Mouse (Mus musculus): ENCODE data around the gene Cacnb4.

Cacnb4 gene

DNA sequence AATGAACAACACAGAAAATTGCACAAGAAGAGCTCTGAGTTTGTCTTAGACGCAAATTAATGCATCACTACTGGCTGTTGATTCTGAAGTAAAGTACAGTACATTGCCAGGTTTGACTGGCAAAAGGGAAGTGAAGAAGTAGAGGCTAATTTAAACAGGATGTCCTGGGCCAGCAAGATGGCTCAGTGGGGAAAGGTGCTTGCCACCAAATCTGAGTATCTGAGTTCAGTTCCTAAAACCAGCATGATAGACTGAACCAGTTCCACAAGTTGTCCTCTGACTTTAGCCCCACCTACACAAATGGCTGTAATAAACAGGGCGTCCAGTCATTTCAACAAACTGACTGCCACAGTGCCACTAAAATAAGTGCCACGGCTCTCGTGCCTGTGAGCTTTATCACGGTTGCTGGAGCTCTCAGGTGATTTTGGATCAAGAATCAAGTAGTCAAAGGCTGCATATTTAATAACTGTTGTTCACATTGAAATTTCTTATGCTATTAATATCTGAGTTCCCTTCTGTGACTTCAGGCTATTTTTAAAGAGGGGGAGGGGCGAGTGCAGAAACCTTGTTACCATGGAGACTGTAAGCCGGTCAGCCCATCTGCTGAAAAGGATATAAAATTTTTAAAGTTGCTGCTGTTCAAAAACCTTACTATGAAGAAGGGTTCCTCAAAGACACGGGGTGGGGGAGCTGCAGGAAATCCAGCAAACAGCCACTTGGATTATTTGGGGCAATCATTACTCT lies 29.2 kb downstream of the Cacnb4 start:
- DNase-seq (ENCODE audit: low spot score), result no peak

DNA sequence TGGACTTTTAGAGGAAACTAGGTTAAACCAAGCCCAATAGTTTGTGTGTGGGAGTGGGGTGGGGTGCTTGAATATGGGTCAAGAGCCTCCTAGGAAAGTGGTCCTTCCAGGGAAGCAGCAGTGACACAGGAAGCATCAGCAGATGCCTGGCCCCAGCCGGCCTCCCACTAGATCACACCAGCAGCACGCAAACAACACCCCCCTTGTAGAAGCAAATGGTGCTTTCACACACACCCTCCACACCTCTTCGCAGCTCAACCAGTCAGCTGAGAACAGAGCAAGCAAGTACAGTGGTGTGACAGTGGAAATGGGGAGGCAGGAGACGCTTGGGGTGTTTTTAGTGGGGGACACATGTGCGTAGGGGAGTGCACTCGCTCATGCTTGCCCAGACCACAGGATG lies 33.0 kb downstream of the Cacnb4 start:
- no peak for DNase-seq (ENCODE audit: low spot score)

DNA sequence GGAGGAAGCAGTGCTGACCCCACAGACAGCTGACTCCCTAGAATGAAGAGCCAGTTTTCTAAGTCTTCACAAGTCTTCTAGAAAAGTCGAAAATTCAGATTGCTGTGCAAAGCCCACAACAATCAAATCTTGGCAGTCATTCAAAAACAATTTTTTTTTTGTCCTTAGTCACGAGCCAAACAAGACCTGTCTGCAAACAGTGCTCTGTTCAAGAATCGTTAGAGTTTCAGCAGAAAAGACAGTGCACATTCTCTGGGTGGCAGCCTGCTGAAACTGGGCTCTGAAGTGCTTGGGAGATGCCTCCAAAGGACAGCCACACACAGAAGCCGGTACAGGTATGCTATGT lies 37.1 kb downstream of the Cacnb4 start:
- no peak for DNase-seq (ENCODE audit: low spot score)

DNA sequence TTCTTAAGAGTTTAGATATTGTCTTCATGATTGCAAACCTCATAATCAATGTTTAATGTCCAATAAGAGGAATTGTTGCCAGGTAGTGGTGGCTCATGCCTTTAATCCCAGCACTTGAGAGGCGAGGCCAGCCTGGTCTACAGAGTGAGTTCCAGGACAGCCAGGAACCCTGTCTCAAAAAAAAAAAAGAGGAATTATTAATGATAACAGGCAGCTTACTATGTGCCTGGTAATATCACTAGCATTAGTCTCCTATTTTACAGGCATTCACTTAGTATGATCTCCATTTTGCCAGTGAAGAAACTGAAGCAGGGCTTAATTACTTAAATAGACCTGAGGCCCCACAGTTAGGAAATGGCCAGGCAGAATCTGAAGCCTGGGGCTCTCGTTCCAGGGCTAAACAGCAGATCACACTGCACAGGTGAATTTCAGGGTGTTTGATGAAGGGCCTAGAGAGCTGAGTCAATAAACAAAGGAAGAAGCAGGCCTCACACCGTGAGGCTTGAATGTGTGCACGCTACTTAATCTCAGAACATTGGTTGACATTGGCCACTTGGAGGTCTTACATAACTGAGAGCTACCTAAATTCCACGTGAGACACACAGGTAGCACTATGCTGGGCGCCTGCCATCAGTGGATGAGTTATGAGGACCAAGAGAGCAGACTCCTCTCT lies 37.6 kb downstream of the Cacnb4 start:
- no peak for DNase-seq (ENCODE audit: low spot score)

DNA sequence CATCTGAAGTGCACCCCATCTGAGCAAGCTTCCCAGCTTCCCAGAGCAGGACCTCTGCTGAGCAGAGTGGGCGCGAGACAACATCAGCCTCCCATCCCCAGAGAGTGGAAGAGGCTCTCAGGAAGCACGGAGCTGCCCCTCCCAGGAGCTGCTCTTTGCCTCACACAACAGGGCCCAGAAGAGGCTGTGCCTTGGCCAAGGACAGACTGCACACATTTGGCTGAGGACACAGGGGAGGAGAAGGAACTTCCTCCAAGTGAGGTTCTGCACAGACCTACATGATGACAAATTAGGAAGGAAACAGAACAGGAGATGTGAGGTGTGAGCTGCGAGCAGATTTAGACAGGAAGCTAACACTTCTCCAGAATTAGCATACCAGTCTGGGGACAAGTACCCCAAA lies 38.4 kb downstream of the Cacnb4 start:
- no peak for DNase-seq (ENCODE audit: low spot score)

DNA sequence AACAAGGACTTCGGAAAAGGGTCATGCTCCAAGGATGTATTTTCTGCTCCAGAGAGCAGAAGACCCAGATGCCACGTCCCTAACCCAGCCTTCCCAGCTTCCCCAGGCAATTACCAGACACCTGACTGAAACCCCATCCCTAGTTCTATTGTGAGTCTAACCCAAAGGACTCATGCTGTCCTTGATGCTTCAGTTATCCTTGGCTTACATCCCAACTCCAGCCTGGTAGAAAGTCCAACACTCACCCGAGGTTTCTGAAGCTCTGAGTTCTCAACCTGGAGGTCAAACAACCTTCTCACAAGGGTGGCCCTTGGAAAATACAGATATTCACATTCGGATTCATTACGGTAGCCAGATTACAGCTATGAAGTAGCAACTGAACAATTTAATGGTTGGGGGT lies 40.6 kb downstream of the Cacnb4 start:
- no peak for DNase-seq (ENCODE audit: low spot score)

DNA sequence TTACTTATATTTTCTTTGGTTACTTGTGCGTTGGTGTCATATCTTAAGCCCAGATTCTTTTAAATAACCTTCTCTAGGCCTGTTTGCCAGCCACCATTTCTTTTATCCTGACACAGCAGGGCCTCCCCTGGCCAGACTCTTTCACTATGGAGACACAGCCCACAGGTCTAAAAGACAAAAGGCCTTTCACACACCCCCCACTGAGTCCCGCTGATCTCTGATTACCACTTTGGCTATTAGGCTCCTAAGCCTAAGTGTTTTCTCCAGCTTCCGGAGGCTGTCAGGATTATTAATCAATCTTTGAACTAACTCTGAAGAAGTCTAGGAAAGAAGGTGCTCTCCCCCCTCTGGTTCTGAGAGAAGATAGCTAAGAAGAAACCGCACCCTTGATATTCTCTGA lies 41.3 kb downstream of the Cacnb4 start:
- no peak for DNase-seq (ENCODE audit: low spot score)

DNA sequence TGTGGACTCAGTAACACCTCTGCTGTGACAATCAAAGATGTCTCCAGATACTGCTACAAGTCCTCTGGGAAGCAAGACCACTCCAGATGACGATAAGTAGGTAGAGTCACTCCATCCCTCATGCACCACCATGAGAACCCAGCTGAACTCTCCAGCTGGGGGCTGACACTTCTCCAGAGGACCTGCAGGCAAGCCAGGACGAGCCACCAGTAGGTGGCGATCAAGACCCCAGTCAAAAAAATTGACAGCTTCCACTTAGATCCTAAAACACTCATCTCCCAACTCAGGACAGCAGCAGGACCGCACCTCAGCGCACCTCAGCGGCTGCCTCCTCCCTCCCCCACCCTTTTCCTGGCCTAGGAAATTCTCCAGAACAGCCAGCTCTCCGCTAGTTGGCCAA lies 43.8 kb downstream of the Cacnb4 start:
- peak; percentile 8 for DNase-seq (ENCODE audit: low spot score)

DNA sequence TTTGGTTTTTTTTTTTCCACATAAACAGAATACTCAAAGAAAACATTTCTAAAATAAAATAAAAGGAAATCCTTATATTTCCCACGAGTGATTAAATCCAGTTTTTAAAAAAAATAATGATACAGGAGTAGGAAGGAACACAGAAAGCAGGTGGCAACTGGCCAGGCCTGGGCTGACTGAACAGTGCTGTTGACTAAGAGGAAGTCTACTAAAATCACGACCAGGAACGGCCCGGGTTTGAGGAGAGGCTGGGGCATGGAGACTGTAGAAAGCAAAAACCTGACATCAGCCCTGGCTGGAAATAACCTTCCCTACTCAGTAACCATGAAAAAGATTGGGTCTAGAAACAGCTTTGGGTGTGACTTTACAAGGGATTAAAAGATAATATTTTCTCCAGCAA lies 48.4 kb downstream of the Cacnb4 start:
- no peak for DNase-seq (ENCODE audit: low spot score)

DNA sequence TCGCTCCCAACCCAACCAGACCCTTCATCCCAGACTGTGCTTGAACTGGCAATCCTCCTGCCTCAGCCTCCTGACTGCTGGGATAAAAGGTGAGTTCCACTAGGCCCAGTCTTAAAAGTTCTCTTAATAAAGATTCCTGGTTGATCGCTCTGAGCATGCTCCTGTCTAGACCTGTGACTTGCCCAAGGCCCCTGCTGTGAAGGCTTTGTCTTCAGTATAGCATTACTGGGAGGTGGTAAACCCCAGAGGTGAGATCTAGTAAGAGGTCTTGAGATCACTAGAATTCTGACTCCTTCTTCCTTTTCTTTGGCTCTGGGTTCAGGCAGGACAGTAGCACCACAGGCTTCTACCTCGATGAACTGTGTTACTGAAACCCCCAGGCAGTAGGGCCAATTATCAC lies 50.4 kb downstream of the Cacnb4 start:
- DNase-seq (ENCODE audit: low spot score), result no peak

DNA sequence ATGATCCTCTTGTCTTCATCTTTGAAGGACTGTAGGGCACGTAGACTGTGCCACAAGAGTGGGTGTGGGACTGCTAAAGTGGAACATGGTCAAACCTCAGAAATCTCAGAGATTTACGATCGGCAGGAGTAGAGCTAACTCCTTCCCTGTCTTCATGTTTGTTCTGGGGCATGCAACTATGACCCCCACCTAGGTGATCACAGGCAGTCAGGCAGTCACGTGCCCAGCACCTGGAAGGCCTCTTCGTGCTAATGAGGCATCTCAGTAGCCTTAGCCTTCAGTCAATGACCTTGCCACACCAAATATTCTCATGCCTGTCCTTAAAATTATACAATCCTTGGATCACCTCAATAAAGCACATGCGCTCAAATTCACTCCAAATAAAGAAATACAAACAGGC lies 50.9 kb downstream of the Cacnb4 start:
- no peak for DNase-seq (ENCODE audit: low spot score)

DNA sequence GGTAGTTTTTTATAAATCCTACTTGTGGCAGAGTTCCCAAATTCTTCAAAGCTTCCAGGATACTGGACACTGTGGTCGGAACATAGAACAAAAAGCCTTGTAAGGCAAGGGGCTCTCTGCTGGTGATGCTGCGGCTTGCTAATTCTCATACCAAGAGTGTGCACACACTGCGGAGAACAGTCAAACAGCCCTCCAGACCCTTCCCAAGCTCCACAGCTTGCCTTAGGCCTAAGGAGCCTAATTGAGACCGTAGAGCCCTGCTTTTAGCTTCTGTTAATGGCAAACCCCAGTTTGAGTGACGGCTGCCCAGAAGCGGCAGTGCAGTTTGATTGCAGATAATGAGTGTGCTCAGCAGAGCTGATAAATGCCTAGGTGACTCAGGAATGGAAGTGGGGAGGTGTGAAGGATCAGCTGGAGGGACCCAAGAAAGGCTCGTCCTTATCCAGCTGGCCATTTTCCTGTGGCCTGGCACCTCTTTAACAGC lies 52.7 kb downstream of the Cacnb4 start:
- no peak for DNase-seq (ENCODE audit: low spot score)

DNA sequence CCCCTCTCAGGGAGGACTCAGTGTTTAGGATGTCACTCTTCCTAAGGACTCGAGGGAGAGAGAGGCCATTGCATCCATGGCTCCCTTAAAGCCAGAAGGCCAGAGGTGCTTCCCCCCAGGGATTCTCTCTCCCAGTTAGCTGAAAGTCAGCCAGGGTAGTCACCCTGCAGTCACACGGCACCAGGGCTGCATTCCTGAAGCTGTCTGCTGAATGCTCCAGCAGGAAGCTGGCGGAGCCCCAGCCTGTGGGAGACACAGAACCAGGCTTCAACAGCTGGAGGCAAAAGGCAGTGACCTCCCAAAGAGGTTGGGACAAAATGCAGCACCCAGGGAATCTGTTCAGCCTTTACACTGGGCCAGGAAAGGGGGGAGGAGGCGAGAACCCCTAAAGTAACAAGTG lies 53.2 kb downstream of the Cacnb4 start:
- DNase-seq (ENCODE audit: low spot score), result no peak

DNA sequence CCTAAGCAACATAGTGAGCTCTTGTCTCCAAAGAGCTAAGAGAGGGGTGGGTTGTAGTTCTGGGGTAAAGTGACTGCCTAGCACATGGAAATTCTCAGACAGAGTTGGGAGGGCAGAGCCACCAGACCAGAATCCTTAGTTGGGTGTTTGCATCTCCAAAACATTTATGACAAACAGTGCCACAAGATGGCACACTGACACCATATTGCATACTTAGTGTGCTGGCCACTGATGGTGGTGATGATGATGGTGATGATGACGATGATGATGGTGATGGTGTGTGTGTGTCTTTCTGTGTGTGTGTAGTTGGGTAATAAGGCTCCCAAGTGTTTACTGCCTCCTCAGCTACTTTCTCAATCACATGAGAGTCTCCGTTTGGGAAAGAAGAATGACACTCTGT lies 54.0 kb downstream of the Cacnb4 start:
- no peak for DNase-seq (ENCODE audit: low spot score)

DNA sequence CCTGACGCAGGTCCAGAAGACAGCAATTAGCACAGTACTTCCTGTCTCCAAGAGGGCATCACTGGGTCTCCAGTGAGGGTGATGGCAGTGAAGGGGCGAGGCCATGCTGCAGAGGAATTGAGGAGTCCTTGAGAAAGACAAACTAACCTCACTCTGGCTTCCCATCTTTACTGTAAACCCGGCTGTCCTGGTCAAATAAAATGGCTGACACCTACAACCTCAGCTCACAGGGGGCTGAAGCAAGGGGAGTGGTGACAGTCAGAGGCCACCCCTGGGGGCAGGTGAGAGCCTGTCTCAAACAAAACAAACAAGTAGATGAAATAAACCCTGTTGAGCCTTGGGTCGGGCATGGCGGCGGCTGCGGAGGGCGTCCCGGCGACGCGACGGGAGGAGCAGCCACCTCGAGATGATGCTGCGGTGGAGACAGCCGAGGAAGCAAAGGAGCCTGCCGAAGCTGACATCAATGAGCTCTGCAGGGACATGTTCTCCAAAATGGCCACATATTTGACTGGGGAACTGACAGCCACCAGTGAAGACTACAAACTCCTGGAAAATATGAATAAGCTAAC lies 57.1 kb downstream of the Cacnb4 start:
- no peak for DNase-seq (ENCODE audit: low spot score)

DNA sequence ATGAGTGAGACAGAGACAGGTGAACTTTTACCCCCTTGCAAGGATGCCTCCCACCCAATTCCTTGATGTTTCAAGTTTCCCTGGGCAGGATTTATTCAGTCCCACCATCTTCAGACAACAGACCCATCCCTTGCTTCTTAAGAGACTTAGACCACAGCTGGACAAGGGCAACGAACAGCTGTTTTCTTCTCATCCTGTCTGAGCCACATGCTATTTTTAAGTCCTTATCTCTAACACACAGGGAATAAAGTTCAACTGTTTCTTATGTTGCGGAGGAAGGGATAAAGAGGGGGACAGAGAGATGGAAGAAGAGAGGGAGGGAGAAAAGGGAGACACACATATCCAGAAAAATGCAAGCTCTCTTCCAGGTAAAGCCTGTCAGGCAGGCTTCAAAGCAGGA lies 57.8 kb downstream of the Cacnb4 start:
- DNase-seq (ENCODE audit: low spot score), result no peak

DNA sequence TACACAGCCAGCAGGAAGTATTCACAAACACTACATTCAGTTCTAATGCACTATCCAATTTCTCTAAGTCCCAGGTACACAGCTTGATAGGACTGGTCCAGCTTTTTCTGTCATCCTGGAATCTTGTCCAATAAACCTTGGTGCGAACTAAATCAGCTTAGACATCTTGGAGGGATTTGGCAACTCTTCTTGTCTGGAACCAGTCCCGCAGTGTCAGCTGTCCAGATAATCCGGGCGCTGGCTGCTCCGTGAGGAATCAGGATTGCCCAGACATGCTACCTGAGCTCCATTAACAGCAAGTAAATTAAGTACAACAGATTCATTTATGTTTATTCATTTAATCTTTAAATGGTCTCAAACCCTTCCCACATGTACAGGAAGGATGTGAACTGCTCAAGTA lies 61.2 kb downstream of the Cacnb4 start:
- no peak for DNase-seq (ENCODE audit: low spot score)

DNA sequence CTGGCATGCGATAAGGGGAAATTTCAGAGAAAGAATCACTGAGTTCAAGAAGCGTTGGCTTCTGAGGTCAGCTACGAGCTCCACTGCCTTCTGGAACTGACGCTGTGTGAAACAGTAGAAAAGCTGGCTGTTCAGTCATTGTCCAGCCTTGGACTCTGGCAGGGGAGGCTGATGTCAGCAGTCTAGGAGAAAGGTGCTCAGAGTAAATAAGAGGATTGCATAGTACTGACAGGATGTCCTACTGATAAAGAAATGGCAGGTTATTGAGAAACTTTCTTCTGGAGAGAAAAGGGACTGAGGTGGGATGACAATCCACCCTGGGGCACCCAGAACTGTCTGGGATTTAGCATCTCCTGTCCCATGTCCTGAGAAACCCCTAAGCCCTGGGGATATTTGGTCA lies 62.7 kb downstream of the Cacnb4 start:
- no peak for DNase-seq (ENCODE audit: low spot score)

DNA sequence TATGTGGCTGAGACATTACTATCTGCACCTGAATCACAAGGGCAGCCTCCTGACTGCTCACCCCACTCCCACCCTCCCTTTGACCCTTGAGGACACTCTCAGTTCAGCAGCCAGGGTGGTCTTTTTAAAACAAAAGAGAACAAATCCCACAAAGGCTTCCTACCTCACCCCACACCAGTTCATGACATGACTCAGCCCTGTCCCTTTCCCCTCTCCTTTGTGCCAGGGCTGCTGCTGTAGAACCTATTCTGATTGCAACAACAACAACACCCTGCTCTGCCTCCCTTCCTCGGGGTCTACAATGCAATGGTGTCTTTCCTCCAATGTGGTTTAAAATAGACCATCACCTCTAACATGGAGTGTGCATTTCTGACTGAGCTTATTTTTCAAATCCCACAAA lies 67.1 kb downstream of the Cacnb4 start:
- DNase-seq (ENCODE audit: low spot score), result no peak

DNA sequence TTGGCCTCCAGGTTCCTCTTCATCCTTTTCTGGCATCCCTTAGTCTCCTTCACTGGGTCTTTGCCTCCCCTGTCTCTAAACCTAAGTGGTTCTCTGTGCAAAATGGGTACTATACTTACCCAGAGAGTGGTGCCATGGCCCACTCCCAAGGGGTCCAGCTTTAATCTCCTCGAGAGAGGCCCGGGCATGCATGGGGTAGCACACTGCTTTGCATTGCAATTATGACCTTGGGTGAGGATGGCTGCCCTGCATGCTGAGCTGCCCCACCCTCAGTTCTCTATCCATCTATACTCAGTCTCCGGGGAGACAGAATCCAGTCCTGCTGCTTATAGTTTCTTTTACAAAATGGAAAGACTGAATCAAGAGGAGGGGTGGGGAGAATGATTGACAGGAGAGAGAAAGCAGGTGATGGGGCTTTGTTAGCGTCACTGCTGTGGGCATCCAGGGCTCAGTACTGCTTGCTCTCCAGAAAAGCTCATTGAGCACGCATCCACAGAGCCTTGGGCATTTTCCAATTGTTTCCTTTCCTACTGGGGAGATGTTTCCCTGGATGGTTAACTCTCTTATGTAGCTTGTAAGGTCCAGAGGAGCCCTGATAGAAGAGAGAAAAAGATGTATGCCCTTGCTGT lies 68.7 kb downstream of the Cacnb4 start:
- no peak for DNase-seq (ENCODE audit: low spot score)

DNA sequence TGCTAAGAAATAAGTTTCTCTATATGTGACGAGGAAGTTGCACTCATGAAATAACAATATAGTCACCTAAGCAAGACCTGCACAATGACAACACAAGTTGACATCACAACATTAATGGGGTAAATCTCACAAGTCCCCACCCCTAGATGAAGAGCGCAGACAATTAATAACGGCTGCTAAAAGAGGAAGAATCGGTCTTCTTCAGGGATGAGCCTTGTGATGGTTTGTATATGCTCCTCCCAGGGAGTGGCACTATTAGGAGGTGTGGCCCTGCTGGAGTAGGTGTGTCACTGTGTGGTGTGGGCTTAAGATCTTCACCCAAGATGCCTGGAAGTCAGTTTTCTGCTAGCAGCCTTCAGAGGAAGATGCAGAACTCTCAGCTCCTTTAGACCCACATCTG lies 70.3 kb downstream of the Cacnb4 start:
- DNase-seq (ENCODE audit: low spot score), result no peak

DNA sequence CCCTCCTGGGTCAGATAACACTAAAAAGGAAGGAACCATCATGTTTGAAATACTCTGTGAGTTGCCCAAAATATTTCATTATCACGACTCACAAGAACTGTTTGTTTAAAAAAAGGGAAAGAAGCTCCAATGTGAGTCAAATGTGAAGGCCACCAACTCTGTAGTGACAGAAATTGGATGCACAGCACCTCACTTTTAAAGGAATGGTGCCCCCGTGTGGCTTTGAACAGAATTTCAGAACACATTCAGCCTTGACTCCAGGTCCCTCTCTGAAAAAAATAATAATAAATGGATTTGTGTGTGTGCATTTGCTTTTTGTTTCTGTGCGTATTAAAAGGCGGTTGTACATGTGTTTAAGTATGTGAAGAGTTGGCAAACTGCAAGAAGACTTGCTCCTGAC lies 71.3 kb downstream of the Cacnb4 start:
- DNase-seq (ENCODE audit: low spot score), result peak; percentile 24

DNA sequence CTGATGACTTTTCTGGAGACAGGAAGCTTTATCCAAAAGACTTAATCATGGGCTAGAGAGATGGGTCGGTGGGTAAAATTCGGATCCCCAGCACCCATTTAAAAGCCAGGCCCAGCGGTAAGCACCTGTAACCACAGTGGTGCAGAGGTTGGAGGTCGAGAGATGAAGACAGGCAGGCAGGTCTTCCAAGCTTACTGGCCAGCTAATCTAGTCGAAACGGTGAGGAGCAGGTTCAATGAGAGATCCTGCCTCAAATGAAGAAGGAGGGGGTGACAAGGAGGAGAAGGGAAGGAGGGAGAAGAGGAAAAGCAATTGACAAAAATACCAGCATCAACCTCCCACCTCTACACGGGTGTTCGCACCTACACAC lies 72.0 kb downstream of the Cacnb4 start:
- no peak for DNase-seq (ENCODE audit: low spot score)
